Mouse (Mus musculus): Measurements from ENCODE around the gene Pgm1. TPM values are rescaled to one million over a fixed set of nuclear protein-coding genes. Genes with fewer than 3 reads are reported as not detected.

The Pgm1 gene
- polyA plus RNA-seq, 1 experiment from 2014 or later = 49.4 TPM

DNA sequence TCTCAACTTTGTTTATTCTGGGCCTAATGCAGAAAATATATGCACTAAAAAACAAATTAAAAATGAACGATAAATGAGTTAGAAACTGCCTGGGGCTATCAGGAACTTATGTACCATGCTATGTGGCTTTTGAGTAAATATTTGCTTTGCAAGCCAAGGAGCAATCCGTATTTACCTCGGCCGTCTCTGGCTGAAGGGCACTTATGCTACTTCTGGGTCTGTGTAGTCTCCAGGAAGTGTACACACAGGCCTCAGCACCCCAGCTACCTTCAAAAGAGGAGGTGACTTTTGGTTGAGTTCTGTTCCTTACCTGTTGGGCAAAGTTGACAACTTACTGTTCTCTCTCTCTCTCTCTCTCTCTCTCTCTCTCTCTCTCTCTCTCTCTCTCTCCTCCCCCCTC is 104.7 kb downstream of the Pgm1 start:
- Histone ChIP-seq H3K27me3 (no peaks in the 10 kb centered on the region), H3K4me3 (no peak overlapping the region), H3K36me3 (no peaks in the 10 kb centered on the region), H3K9ac (no peak overlapping the region), H3K4me1 (replicated peaks) (peaks cover 6% of the 10 kb centered on the region), H3K4me2 (no peak overlapping the region), H3K27ac (replicated peaks) (no peak overlapping the region), H3K9me3 (no peaks in the 10 kb centered on the region)
- WGBS = 85% methylated on average over 4 of the region's 4 CpGs
- ATAC-seq (ENCODE audit: low read depth) = no peak

DNA sequence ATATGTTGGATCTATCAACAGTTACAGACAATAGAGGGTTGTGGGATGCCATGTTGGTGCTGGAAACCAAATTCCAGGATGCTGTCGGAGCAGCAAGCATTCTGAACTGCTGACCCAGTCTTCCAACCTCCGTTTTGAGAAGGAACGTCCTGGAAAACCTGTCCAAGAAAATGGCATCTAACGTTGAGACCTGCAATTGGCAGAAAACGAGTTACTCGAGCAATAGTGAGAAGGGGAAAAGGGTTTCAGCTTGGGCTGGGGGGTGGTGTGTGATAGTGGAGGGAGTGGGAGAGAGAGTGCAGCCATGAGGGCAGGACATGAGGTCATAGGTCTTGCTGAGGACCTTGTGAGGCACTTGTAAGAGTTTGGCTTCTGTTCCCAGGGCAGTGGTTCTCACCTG is 105.8 kb downstream of the Pgm1 start:
- H3K9me3 ChIP-seq = no peaks in the 10 kb centered on the region
- H3K9ac ChIP-seq = no peak overlapping the region
- no peak overlapping the region for H3K4me3 ChIP-seq
- H3K4me2 ChIP-seq = no peak overlapping the region
- no peaks in the 10 kb centered on the region for H3K36me3 ChIP-seq
- H3K27ac ChIP-seq (replicated peaks) = no peak overlapping the region
- peaks cover 6% of the 10 kb centered on the region for H3K4me1 ChIP-seq (replicated peaks)
- 86% methylated on average over 6 of the region's 6 CpGs for WGBS
- no peaks in the 10 kb centered on the region for H3K27me3 ChIP-seq
- no peak for ATAC-seq (ENCODE audit: low read depth)

DNA sequence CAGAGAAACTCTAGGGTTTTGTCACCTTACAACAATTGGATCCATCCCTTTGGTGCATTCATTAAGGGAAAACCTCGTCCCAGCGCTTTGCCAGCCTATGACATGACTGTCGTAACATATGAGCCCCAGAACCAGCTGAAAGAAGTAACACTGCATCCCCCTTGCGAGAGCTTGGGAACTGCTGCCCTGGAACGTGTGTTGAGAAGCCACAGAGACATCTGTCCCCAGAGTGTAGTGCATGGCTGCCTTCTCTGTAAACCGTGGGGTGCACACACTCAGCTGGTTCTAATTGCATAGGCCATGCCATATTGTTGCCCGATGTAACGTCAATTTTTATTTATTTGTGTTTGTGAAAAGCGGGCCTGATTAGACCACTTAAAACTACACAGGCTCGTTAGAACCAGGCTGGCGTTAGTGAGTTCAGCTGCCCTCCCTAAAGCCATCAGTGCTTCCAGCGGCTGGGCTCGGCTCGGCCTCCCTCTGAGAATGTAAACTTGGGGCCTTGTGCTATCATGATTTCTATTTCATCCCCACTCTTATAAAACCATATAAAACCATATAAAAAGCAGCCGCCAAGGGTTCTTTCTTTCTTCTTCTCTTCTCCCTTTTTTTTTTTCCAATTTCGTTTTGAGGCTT is 106.8 kb downstream of the Pgm1 start:
- Histone ChIP-seq H3K36me3 (no peaks in the 10 kb centered on the region), H3K4me1 (replicated peaks) (peaks cover 6% of the 10 kb centered on the region), H3K27me3 (no peaks in the 10 kb centered on the region), H3K9ac (no peak overlapping the region), H3K27ac (replicated peaks) (no peak overlapping the region), H3K4me2 (0 out of 2 replicates have a peak overlapping the region, but pooled peaks have one; percentile 9), H3K4me3 (no peak overlapping the region), H3K9me3 (no peaks in the 10 kb centered on the region)
- WGBS = 32% methylated on average over 16 of the region's 16 CpGs
- ATAC-seq (ENCODE audit: low read depth) = no peak

Other genes with a start within 250 kb of the Pgm1 start
- gene Alg6, start 213.8 kb upstream of the Pgm1 start, polyA plus RNA-seq (2015; fragmentation: Nextera tagmentation; extraction: Ambion mirVana) = 9.2 and 10.6 TPM in 2 replicates
- 16.5 and 16.9 TPM in 2 replicates for gene Efcab7, start 100.2 kb upstream of the Pgm1 start, polyA plus RNA-seq (2015; fragmentation: Nextera tagmentation; extraction: Ambion mirVana)
- 19.7 and 20.5 TPM in 2 replicates for gene Itgb3bp, start 399 bp downstream of the Pgm1 start, polyA plus RNA-seq (2015; fragmentation: Nextera tagmentation; extraction: Ambion mirVana)
- 1.8 and 2.4 TPM in 2 replicates for gene Ror1, start 166.4 kb downstream of the Pgm1 start, polyA plus RNA-seq (2015; fragmentation: Nextera tagmentation; extraction: Ambion mirVana)

Data from neural tube, embryonic 13.5 days (tissue).